Mouse (Mus musculus) liver, embryonic 14.5 days (tissue): ENCODE results near the gene Xrcc1.

Experiments
- CTCF ChIP-seq: IDR thresholded peaks from 2 replicates; pipeline ENCODE4 v1.5.1; 2016; ENCODE audit warnings: antibody characterized with exemption, low read depth, control low read depth
- EP300 ChIP-seq: IDR thresholded peaks from 2 replicates; pipeline ENCODE4 v1.6.1; 2016; ENCODE audit warnings: antibody characterized with exemption, low read depth

GRCm38 (mm10) chr7:24501492-24501891 lies 44.6 kb upstream of the Xrcc1 start:
- TF ChIP-seq CTCF = peak; percentile 74
- no peak for TF ChIP-seq EP300
